Mouse (Mus musculus) hindbrain, embryonic 12.5 days (tissue): Measurements from ENCODE around the gene Calhm5. TPM values are rescaled to one million over a fixed set of nuclear protein-coding genes. Genes with fewer than 3 reads are reported as not detected.

Source experiments
- ATAC-seq: fragments of 200-750 bp; cut with Nextera tagmentation; 2 replicates; pipeline ENCODE4 v1.8.0; 2017; ENCODE audit warnings: moderate TSS enrichment; ENCODE audit not compliant: low FRiP score
- H3K27ac ChIP-seq: fragments of 300-500 bp; sonication (generic); 2 replicates; pipeline ENCODE4 v1.5.1; 2016; ENCODE audit warnings: mild to moderate bottlenecking
- H3K27me3 ChIP-seq: fragments of 300-500 bp; sonication (generic); 2 replicates; pipeline ENCODE4 v1.6.1; 2016; ENCODE audit warnings: mild to moderate bottlenecking
- H3K36me3 ChIP-seq: fragments of 300-500 bp; sonication (generic); 2 replicates; pipeline ENCODE4 v1.6.1; 2016; ENCODE audit warnings: mild to moderate bottlenecking
- H3K4me1 ChIP-seq: fragments of 300-500 bp; sonication (generic); 2 replicates; pipeline ENCODE4 v1.6.1; 2016
- H3K4me2 ChIP-seq: fragments of 300-500 bp; sonication (generic); replicated peaks from 2 replicates; pipeline ENCODE4 v1.6.1; 2016; ENCODE audit warnings: mild to moderate bottlenecking
- H3K4me3 ChIP-seq: fragments of 300-500 bp; sonication (generic); 2 replicates; pipeline ENCODE4 v1.5.1; 2016; ENCODE audit warnings: mild to moderate bottlenecking
- H3K9ac ChIP-seq: fragments of 300-500 bp; sonication (generic); 2 replicates; pipeline ENCODE4 v1.6.1; 2016; ENCODE audit warnings: mild to moderate bottlenecking, moderate library complexity
- H3K9me3 ChIP-seq: fragments of 300-500 bp; sonication (generic); replicated peaks from 2 replicates; pipeline ENCODE4 v1.6.1; 2016; ENCODE audit warnings: mild to moderate bottlenecking
- WGBS: fragments of 180-500 bp; shearing (Covaris S2); methylation state at CpG from one replicate; pipeline ENCODE4 v1.1.7; 2016; 5-methylcytosine and 5-hydroxymethylcytosine counted together
- polyA plus RNA-seq: library from polyadenylated mRNA; unstranded; fragments of >200 nt; fragmentation: Nextera tagmentation; extraction: Ambion mirVana; gene quantifications from 2 replicates; pipeline ENCODE4 v1.2.1, GENCODE M21; 2016

Calhm5 gene
- polyA plus RNA-seq, 1 experiment from 2014 or later, result 0.32 TPM

GRCm38 (mm10) chr10:34110863-34111465 lies 14.6 kb upstream of the Calhm5 start:
- Histone ChIP-seq H3K4me2 (no peak overlapping the region), H3K4me3 (no peak overlapping the region), H3K4me1 (no peaks in the 10 kb centered on the region), H3K36me3 (no peaks in the 10 kb centered on the region), H3K9me3 (no peaks in the 10 kb centered on the region), H3K27ac (no peak overlapping the region), H3K27me3 (no peaks in the 10 kb centered on the region), H3K9ac (no peak overlapping the region)
- no peak for ATAC-seq
- WGBS, result 91% methylated on average over 13 of the region's 13 CpGs

- Histone ChIP-seq H3K4me1 (0 out of 2 replicates have a peak, but pooled peaks cover 4% of the 10 kb centered on the region), H3K4me2 (peak overlapping the region; percentile 29), H3K9ac (no peak overlapping the region), H3K27me3 (no peaks in the 10 kb centered on the region), H3K9me3 (no peaks in the 10 kb centered on the region), H3K27ac (no peak overlapping the region), H3K36me3 (no peaks in the 10 kb centered on the region), H3K4me3 (no peak overlapping the region)
- no peak for ATAC-seq
- WGBS, result 67% methylated on average over 12 of the region's 12 CpGs
These were observed 355 bp downstream of the Calhm5 start for GRCm38 (mm10) chr10:34095964-34096363.

GRCm38 (mm10) chr10:34095147-34095546 lies 1.2 kb downstream of the Calhm5 start:
- Histone ChIP-seq H3K27me3 (no peaks in the 10 kb centered on the region), H3K4me1 (0 out of 2 replicates have a peak, but pooled peaks cover 4% of the 10 kb centered on the region), H3K36me3 (no peaks in the 10 kb centered on the region), H3K9me3 (no peaks in the 10 kb centered on the region), H3K9ac (no peak overlapping the region), H3K27ac (no peak overlapping the region), H3K4me2 (no peak overlapping the region), H3K4me3 (no peak overlapping the region)
- WGBS, result 68% methylated on average over 2 of the region's 2 CpGs
- no peak for ATAC-seq

- Histone ChIP-seq H3K4me2 (no peak overlapping the region), H3K27ac (no peak overlapping the region), H3K36me3 (no peaks in the 10 kb centered on the region), H3K27me3 (no peaks in the 10 kb centered on the region), H3K4me3 (no peak overlapping the region), H3K9me3 (no peaks in the 10 kb centered on the region), H3K4me1 (0 out of 2 replicates have a peak, but pooled peaks cover 4% of the 10 kb centered on the region), H3K9ac (no peak overlapping the region)
- 73% methylated on average over 5 of the region's 5 CpGs for WGBS
- no peak for ATAC-seq
These were observed 4.4 kb downstream of the Calhm5 start for GRCm38 (mm10) chr10:34091888-34092287.

- H3K36me3 ChIP-seq, result no peaks in the 10 kb centered on the region
- H3K4me1 ChIP-seq, result no peaks in the 10 kb centered on the region
- H3K27me3 ChIP-seq, result no peaks in the 10 kb centered on the region
- no peak overlapping the region for H3K4me3 ChIP-seq
- H3K4me2 ChIP-seq, result no peak overlapping the region
- H3K9ac ChIP-seq, result no peak overlapping the region
- no peak overlapping the region for H3K27ac ChIP-seq
- ATAC-seq, result no peak
- 88% methylated on average over 1 of the region's 1 CpGs for WGBS
- no peaks in the 10 kb centered on the region for H3K9me3 ChIP-seq
These were observed 5.8 kb downstream of the Calhm5 start for GRCm38 (mm10) chr10:34090481-34090880.

GRCm38 (mm10) chr10:34089517-34089916 lies 6.8 kb downstream of the Calhm5 start:
- H3K4me2 ChIP-seq, result no peak overlapping the region
- no peaks in the 10 kb centered on the region for H3K9me3 ChIP-seq
- no peak overlapping the region for H3K9ac ChIP-seq
- H3K4me3 ChIP-seq, result no peak overlapping the region
- no peak for ATAC-seq
- H3K4me1 ChIP-seq, result no peaks in the 10 kb centered on the region
- no peaks in the 10 kb centered on the region for H3K36me3 ChIP-seq
- no peak overlapping the region for H3K27ac ChIP-seq
- no peaks in the 10 kb centered on the region for H3K27me3 ChIP-seq
- WGBS, result 82% methylated on average over 3 of the region's 3 CpGs

- ATAC-seq, result no peak
These were observed 7.8 kb downstream of the Calhm5 start for GRCm38 (mm10) chr10:34088515-34088914.

GRCm38 (mm10) chr10:34086514-34086913 lies 9.8 kb downstream of the Calhm5 start:
- Histone ChIP-seq H3K4me2 (no peak overlapping the region), H3K36me3 (no peaks in the 10 kb centered on the region), H3K4me1 (no peaks in the 10 kb centered on the region), H3K9ac (no peak overlapping the region), H3K27me3 (no peaks in the 10 kb centered on the region), H3K27ac (no peak overlapping the region), H3K9me3 (no peaks in the 10 kb centered on the region), H3K4me3 (no peak overlapping the region)
- 97% methylated on average over 1 of the region's 1 CpGs for WGBS
- ATAC-seq, result no peak

More at GRCm38 (mm10) chr10:34088515-34088914, 7.8 kb downstream of the Calhm5 start:
- WGBS, result 88% methylated on average over 2 of the region's 2 CpGs
- H3K4me3 ChIP-seq, result no peak overlapping the region
- no peak overlapping the region for H3K4me2 ChIP-seq
- no peaks in the 10 kb centered on the region for H3K36me3 ChIP-seq
- no peaks in the 10 kb centered on the region for H3K4me1 ChIP-seq
- H3K27ac ChIP-seq, result no peak overlapping the region
- no peaks in the 10 kb centered on the region for H3K9me3 ChIP-seq
- no peak overlapping the region for H3K9ac ChIP-seq
- H3K27me3 ChIP-seq, result no peaks in the 10 kb centered on the region

GRCm38 (mm10) chr10:34074522-34075200 lies 21.7 kb downstream of the Calhm5 start:
- Histone ChIP-seq H3K4me1 (no peaks in the 10 kb centered on the region), H3K4me2 (no peak overlapping the region), H3K9me3 (no peaks in the 10 kb centered on the region), H3K4me3 (no peak overlapping the region), H3K27ac (no peak overlapping the region), H3K36me3 (no peaks in the 10 kb centered on the region), H3K27me3 (no peaks in the 10 kb centered on the region), H3K9ac (no peak overlapping the region)
- no peak for ATAC-seq
- 82% methylated on average over 5 of the region's 5 CpGs for WGBS

GRCm38 (mm10) chr10:34071650-34072049 lies 24.7 kb downstream of the Calhm5 start:
- H3K4me1 ChIP-seq, result no peaks in the 10 kb centered on the region

GRCm38 (mm10) chr10:34070999-34071492 lies 25.3 kb downstream of the Calhm5 start:
- no peak for ATAC-seq
- no peaks in the 10 kb centered on the region for H3K27me3 ChIP-seq
- H3K27ac ChIP-seq, result no peak overlapping the region
- no peaks in the 10 kb centered on the region for H3K9me3 ChIP-seq
- WGBS, result 60% methylated on average over 5 of the region's 5 CpGs
- no peak overlapping the region for H3K4me2 ChIP-seq
- no peaks in the 10 kb centered on the region for H3K4me1 ChIP-seq
- H3K4me3 ChIP-seq, result no peak overlapping the region
- no peak overlapping the region for H3K9ac ChIP-seq
- no peaks in the 10 kb centered on the region for H3K36me3 ChIP-seq

More at GRCm38 (mm10) chr10:34071650-34072049, 24.7 kb downstream of the Calhm5 start:
- no peaks in the 10 kb centered on the region for H3K27me3 ChIP-seq
- no peaks in the 10 kb centered on the region for H3K36me3 ChIP-seq
- no peak overlapping the region for H3K27ac ChIP-seq
- no peak for ATAC-seq
- H3K9ac ChIP-seq, result no peak overlapping the region
- H3K4me2 ChIP-seq, result no peak overlapping the region
- no peak overlapping the region for H3K4me3 ChIP-seq
- no peaks in the 10 kb centered on the region for H3K9me3 ChIP-seq
- 69% methylated on average over 2 of the region's 2 CpGs for WGBS

- Histone ChIP-seq H3K9ac (no peak overlapping the region), H3K27ac (no peak overlapping the region), H3K36me3 (no peaks in the 10 kb centered on the region), H3K4me3 (no peak overlapping the region), H3K9me3 (no peaks in the 10 kb centered on the region), H3K4me1 (no peaks in the 10 kb centered on the region), H3K4me2 (no peak overlapping the region), H3K27me3 (no peaks in the 10 kb centered on the region)
- no peak for ATAC-seq
- 65% methylated on average over 1 of the region's 1 CpGs for WGBS
These were observed 26.7 kb downstream of the Calhm5 start for GRCm38 (mm10) chr10:34069606-34070005.

GRCm38 (mm10) chr10:34066591-34066990 lies 29.7 kb downstream of the Calhm5 start:
- no peaks in the 10 kb centered on the region for H3K9me3 ChIP-seq
- WGBS, result 51% methylated on average over 3 of the region's 3 CpGs
- no peak overlapping the region for H3K9ac ChIP-seq
- H3K27ac ChIP-seq, result no peak overlapping the region
- no peak overlapping the region for H3K4me3 ChIP-seq
- ATAC-seq, result no peak
- no peaks in the 10 kb centered on the region for H3K36me3 ChIP-seq
- no peak overlapping the region for H3K4me2 ChIP-seq
- no peaks in the 10 kb centered on the region for H3K4me1 ChIP-seq
- no peaks in the 10 kb centered on the region for H3K27me3 ChIP-seq
